Mouse (Mus musculus) heart, adult 2 months (tissue): ENCODE measurements at regions not wholly inside any gene's neighbourhood (a gene's known extent, or its start where the extent isn't known, plus 50 kb on each side); places are given as distances from the start of the nearest gene placed in this dataset.

Experiments
- DNase-seq, 2 experiments: peaks; one replicate each; pipeline ENCODE4 v3.0.0; 2021
- H3K27ac ChIP-seq: fragments of 200-600 bp; 2 replicates; pipeline ENCODE4 v1.8.1; 2022
- H3K27me3 ChIP-seq: fragments of 200-500 bp; 2 replicates; pipeline ENCODE4 v1.6.1; 2012; ENCODE audit warnings: mild to moderate bottlenecking, low read length, inconsistent platforms, mixed read lengths; ENCODE audit not compliant: control insufficient read depth, insufficient read depth
- H3K36me3 ChIP-seq: fragments of 200-500 bp; 2 replicates; pipeline ENCODE4 v1.6.1; 2012; ENCODE audit warnings: low read length, inconsistent platforms; ENCODE audit not compliant: control insufficient read depth, insufficient read depth
- H3K4me1 ChIP-seq: fragments of 200-500 bp; 2 replicates; pipeline ENCODE4 v1.6.1; 2011; ENCODE audit warnings: low read length; ENCODE audit not compliant: control insufficient read depth, insufficient read depth
- H3K4me3 ChIP-seq: fragments of 200-600 bp; 2 replicates; pipeline ENCODE4 v1.8.1; 2022
- H3K79me2 ChIP-seq: fragments of 200-500 bp; replicated peaks from 2 replicates; pipeline ENCODE4 v1.6.1; 2012; ENCODE audit warnings: mild to moderate bottlenecking, inconsistent platforms, low read length, moderate library complexity, mixed read lengths; ENCODE audit not compliant: control insufficient read depth, insufficient read depth
- H3K9ac ChIP-seq: fragments of 200-500 bp; 2 replicates; pipeline ENCODE4 v1.6.1; 2012; ENCODE audit warnings: low read depth, mild to moderate bottlenecking, control low read depth, inconsistent platforms, low read length, mixed read lengths
- CTCF ChIP-seq: fragments of 200-600 bp; IDR thresholded peaks from 2 replicates; pipeline ENCODE4 v1.8.1; 2022; ENCODE audit warnings: antibody characterized with exemption, mild to moderate bottlenecking, moderate library complexity
- EP300 ChIP-seq: fragments of 200-500 bp; IDR thresholded peaks from 2 replicates; pipeline ENCODE4 v1.6.1; 2011; ENCODE audit warnings: low read depth, low read length, control low read depth; ENCODE audit not compliant: insufficient read depth
- POLR2A ChIP-seq: fragments of 200-500 bp; IDR thresholded peaks from 2 replicates; pipeline ENCODE4 v1.6.1; 2011; ENCODE audit warnings: mild to moderate bottlenecking, low read depth, low read length, control low read depth; ENCODE audit not compliant: insufficient read depth
- WGBS: fragments of 180-500 bp; shearing (Covaris S2); methylation state at CpG from one replicate; pipeline ENCODE4 v1.1.7; 2018; 5-methylcytosine and 5-hydroxymethylcytosine counted together
- intact Hi-C: fragments of 180-260 bp; cut with DNase I; formaldehyde crosslinking; loops from one replicate; pipeline ENCODE4 v1.15.1; 2025

DNA sequence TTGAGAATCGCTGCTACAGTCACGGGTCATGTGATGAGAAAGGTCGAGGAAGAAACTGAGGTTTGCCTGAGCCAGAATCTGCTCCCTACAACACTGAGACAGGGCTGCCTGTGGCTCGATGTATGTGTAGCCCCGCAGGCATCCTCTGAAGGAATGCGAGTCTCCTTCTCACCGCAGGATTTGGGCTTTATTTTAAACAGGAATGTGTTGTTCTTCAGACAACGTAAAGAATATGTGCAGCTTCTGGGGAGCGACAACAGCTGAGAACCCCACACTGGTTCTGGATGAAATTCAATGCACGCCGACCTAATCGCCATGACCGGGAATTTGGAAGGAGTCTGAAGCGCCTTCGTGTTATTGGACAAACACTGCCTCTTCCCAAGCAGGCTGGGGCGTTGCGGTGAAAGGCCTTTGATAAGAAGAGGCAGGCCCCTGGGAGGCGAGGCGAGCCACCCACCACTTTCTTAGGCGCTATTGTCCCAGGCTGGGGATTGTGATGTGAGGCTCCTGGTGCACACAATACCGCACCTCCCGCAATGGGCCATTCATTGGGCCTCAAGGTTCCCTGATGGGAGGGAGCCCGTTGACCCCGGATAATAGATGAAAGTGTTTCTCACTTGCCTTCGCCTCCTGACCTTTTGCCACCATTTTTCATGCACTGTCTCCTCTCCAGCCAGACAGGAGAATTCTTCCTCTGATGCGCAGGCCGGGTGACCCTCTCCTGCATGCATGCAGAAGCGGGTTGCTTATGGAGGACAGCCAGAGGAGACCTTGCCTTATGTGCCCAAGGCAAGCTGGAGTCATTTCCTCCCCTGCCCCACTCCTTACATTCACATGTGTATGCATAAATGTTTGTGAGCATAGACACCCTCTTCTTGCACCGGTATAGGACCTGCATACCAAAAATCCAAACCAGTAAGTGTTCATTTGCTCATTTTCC, 247.6 kb downstream of the Mycn start:
- no peak overlapping the region for H3K4me3 ChIP-seq
- WGBS: 35% methylated on average over 29 of the region's 29 CpGs

DNA sequence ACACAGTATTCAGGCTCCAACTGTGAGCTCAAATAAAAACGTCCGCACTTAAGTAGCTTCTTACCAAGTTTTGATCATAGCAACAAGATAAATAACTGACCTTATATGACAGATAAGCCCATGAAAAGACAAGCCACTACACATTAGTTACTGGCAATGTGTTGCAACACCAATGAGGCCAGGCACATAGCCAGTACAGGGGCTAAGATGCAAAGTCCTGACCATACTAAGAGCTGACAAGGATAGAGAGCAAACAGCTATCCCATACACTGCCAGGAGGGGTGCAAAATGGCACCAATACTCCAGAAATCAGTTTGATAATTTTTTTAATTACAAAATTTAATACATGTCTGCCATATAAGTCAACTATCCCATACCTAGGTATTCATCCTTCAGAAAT, 254.3 kb downstream of the Mycn start:
- intact Hi-C loops: no loop called here
- WGBS: 75% methylated on average over 2 of the region's 2 CpGs

More for the DNA sequence above, 247.6 kb downstream of the Mycn start:
- TF ChIP-seq CTCF: no peak
- no peak for TF ChIP-seq EP300
- no peak for TF ChIP-seq POLR2A
- H3K27me3 ChIP-seq: no peaks in the 10 kb centered on the region
- intact Hi-C loops: no loop called here
- no peak overlapping the region for H3K9ac ChIP-seq
- no peaks in the 10 kb centered on the region for H3K79me2 ChIP-seq
- DNase-seq: no peak
- H3K36me3 ChIP-seq: no peaks in the 10 kb centered on the region
- H3K4me1 ChIP-seq: no peaks in the 10 kb centered on the region
- H3K27ac ChIP-seq: no peak overlapping the region

DNA sequence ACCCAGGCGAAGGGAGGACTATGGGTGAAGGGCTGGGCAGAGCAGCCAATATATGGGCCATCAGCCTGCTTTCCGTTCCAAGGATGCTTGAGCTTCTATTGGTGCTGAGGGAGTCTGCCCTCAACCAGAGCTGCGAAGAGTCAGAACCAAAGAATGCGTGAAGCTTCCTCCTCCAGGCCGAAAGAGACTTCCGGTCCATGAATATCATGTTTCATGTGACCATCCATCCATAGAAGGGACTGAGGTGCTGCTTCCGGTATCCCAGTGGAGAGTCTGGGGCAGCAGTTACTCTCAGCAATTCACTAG, 256.5 kb downstream of the Mycn start:
- WGBS: 25% methylated on average over 7 of the region's 7 CpGs

More for the DNA sequence above, 254.3 kb downstream of the Mycn start:
- no peak for DNase-seq
- Histone ChIP-seq H3K4me1 (no peaks in the 10 kb centered on the region), H3K4me3 (no peak overlapping the region), H3K27me3 (no peaks in the 10 kb centered on the region), H3K79me2 (no peaks in the 10 kb centered on the region), H3K36me3 (no peaks in the 10 kb centered on the region), H3K27ac (no peak overlapping the region), H3K9ac (no peak overlapping the region)
- TF ChIP-seq EP300: no peak
- no peak for TF ChIP-seq CTCF
- TF ChIP-seq POLR2A: no peak

DNA sequence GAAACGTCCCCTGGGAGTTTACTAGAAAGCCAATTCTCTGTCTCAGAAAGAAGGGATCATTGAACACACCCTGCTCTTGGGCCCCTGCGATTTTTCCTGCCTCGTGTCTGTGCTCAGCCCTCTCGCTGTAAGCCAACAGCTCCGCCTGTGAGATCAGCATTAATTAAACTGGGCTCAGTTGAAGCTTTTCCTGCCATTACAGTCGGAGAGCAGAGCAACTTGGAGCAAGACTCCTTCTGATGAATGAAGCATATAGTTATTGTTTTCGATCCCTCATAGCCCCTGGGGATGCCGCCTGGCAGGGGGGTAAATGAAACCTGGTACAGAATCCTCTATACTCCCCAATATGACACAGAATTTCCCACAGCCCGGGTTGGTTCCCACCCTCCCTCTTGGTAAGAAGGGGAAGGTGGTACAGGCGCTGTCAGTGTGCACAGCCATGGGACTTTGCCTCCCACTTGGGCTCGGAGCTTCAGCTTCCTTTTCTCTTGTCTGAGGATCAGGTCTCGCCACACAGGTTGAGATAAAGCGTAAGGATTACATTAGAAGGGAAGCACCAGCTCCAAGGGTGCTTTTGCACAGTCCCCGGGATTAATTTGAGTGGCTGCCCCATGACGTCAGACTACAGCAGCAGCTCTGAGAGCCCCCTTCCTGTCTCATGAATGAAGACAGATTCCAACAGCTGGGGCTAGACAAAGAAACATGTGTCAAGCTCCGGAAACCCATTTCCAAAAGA, 257.1 kb downstream of the Mycn start:
- 32% methylated on average over 16 of the region's 16 CpGs for WGBS
- no peak overlapping the region for H3K4me3 ChIP-seq
- H3K27me3 ChIP-seq: no peaks in the 10 kb centered on the region
- TF ChIP-seq POLR2A (no peak), EP300 (no peak), CTCF (no peak)
- intact Hi-C loops: no loop called here
- H3K79me2 ChIP-seq: no peaks in the 10 kb centered on the region
- no peak for DNase-seq
- no peaks in the 10 kb centered on the region for H3K36me3 ChIP-seq
- H3K27ac ChIP-seq: no peak overlapping the region
- no peak overlapping the region for H3K9ac ChIP-seq
- no peaks in the 10 kb centered on the region for H3K4me1 ChIP-seq

More for the DNA sequence above, 256.5 kb downstream of the Mycn start:
- H3K36me3 ChIP-seq: no peaks in the 10 kb centered on the region
- no peak overlapping the region for H3K4me3 ChIP-seq
- no peak for TF ChIP-seq EP300
- no peak for TF ChIP-seq CTCF
- TF ChIP-seq POLR2A: no peak
- no peaks in the 10 kb centered on the region for H3K79me2 ChIP-seq
- intact Hi-C loops: no loop called here
- H3K27ac ChIP-seq: no peak overlapping the region
- no peak for DNase-seq
- no peak overlapping the region for H3K9ac ChIP-seq
- H3K27me3 ChIP-seq: no peaks in the 10 kb centered on the region
- no peaks in the 10 kb centered on the region for H3K4me1 ChIP-seq

DNA sequence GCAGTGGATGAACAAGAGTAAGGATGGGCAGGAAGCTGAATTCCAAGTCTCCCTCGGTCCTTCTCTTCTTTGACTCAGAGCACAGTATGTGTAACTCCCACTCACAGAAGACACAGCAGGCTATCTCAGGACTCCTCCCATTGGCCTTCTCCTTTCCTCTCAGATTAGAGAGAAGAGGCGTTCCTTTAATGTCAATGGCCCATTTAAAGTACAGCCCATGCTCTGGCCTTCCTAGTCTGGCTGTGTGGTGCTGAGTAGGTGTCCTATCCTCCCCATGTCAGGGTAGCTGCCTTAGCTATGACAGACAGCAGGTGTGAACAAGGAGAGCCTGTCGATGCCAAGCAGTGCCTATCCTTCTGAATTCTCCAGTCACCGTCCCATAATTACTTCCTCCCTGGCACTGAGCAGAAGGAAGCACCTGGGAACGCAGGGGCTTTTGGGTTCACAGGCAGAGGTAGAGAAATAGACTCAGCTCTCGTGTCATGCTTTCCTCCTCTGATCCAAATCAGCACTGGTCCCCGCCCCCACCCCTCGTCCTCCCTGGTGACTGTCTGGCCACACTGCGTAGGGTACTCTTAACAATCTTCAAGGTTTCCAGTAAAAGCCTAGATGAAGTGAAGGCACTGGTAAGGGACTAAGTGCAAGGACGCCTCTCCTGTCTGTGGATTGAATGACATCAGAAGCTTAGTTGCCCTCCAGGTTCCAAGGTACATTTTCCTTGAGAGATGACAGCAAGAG, 257.8 kb downstream of the Mycn start:
- WGBS: 45% methylated on average over 10 of the region's 10 CpGs
- Histone ChIP-seq H3K4me3 (no peak overlapping the region), H3K79me2 (no peaks in the 10 kb centered on the region), H3K27me3 (no peaks in the 10 kb centered on the region), H3K4me1 (no peaks in the 10 kb centered on the region), H3K9ac (no peak overlapping the region), H3K36me3 (no peaks in the 10 kb centered on the region), H3K27ac (no peak overlapping the region)
- TF ChIP-seq CTCF: no peak
- TF ChIP-seq EP300: no peak
- no peak for TF ChIP-seq POLR2A
- DNase-seq: no peak
- intact Hi-C loops: no loop called here

DNA sequence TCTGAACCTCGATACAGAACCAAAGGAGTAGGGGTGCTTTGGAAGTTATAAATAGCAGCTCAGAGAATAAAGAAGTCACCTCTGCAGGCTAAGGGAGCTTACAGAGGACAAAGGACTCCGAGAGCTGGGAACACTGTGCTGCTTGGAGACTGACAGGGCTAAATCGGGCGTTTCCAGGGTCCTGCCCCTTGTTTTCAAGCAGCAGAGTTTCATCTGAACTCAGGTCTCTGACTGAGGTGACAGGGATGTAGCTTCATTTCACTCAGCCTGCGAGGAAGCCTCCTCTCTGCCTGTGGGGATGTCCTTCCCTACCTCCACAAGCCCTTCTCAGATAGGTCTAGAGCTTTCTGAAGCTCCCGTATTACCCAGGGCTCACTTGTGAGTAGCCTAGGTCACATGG, 260.6 kb downstream of the Mycn start:
- DNase-seq: peak in 1 of 2 experiments; percentile 14
- intact Hi-C loops: no loop called here
- Histone ChIP-seq H3K4me3 (no peak overlapping the region), H3K79me2 (no peaks in the 10 kb centered on the region), H3K27me3 (no peaks in the 10 kb centered on the region), H3K27ac (no peak overlapping the region), H3K4me1 (peaks cover 3% of the 10 kb centered on the region; the same call in 1 of the 2 replicates), H3K9ac (no peak overlapping the region), H3K36me3 (no peaks in the 10 kb centered on the region)
- 35% methylated on average over 6 of the region's 6 CpGs for WGBS
- TF ChIP-seq POLR2A (no peak), EP300 (no peak), CTCF (no peak)
